Mouse (Mus musculus) adrenal gland, adult 8-10 months (tissue): ENCODE data around the gene Cdc42bpa. TPM values are rescaled to one million over a fixed set of nuclear protein-coding genes. Genes with fewer than 3 reads are reported as not detected.

Experiments
- DNase-seq: peaks from one replicate; pipeline ENCODE4 v3.0.0; 2022
- total RNA-seq, 4 experiments: library from RNA; stranded (reverse); gene quantifications; 2 replicates each; pipeline ENCODE4 v1.2.4; 2022

Gene Cdc42bpa
- total RNA-seq, 4 experiments from 2014 or later, result 48.2 to 78.1 (median 60.5) TPM

GRCm38 (mm10) chr1:180192866-180193265, 232.6 kb downstream of the Cdc42bpa start:
- no peak for DNase-seq

- DNase-seq, result no peak
These were observed 233.2 kb downstream of the Cdc42bpa start for GRCm38 (mm10) chr1:180193391-180193935.

DNA sequence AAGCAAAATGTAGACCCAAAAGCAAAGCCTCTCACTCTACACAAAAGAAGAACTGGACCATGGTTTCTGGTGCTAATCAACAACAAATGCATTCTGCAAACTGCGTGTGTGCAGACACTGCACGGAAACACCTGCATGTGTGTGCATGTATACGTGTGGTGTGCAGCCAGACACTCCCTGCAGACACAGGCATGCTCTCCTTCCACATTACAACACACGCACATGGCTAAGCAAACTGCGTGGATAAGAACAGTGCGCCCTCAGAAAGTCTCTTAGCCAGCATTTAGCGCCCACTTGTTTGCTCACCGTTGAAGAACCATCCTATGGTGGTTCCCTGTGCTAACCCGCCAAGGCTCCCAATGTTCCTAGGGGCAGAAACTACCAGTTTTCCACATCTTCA, 233.8 kb downstream of the Cdc42bpa start:
- DNase-seq, result no peak

- no peak for DNase-seq
These were observed 234.7 kb downstream of the Cdc42bpa start for GRCm38 (mm10) chr1:180194781-180195471.

- DNase-seq, result peak; percentile 98
These were observed 235.6 kb downstream of the Cdc42bpa start for GRCm38 (mm10) chr1:180195703-180196381.

DNA sequence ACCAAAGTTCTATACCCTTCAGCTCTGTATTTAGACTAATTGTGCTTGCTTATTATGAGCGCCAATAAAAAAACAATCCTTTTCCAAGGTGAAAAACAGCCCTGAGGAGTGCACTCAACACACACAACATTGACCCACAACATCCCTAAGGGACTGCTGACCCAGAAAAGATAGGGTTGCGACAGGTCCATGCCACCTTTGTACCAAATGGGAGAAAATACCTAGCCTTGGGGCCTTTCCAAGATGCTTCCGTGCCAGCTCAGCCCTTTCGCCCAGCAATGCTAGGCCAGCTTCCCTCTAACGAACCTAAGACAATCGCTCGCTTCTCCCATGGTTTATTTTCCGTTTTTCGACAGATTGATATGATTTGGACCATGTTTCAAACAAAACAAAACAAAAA, 236.2 kb downstream of the Cdc42bpa start:
- no peak for DNase-seq

- DNase-seq, result no peak
These were observed 237.7 kb downstream of the Cdc42bpa start for GRCm38 (mm10) chr1:180197956-180198355.

- DNase-seq, result no peak
These were observed 238.9 kb downstream of the Cdc42bpa start, which contains the start of gene Coq8a for GRCm38 (mm10) chr1:180198959-180199714. TSS of gene Coq8a (minus strand) at chr1:180199602.

GRCm38 (mm10) chr1:180199715-180200050, 239.4 kb downstream of the Cdc42bpa start:
- DNase-seq, result no peak

DNA sequence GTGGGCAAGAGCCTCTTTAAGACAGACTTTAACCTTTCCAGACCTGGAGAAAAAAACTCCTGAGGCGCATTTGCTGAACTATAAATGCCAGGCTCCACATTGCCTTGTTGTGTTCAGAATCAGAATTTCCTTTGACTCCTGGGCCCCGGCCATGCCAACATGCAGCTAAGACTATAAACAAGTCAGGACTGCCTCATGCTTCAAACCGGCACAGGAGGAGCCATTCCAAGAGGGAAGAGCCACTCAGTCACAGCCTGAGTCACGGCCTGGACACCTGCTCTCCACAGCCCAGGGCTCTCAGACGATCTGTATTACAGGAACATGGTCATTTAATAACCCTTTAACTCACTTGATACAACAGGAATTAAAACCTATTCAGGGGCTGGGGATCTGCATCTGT, 240.4 kb downstream of the Cdc42bpa start:
- DNase-seq, result no peak

DNA sequence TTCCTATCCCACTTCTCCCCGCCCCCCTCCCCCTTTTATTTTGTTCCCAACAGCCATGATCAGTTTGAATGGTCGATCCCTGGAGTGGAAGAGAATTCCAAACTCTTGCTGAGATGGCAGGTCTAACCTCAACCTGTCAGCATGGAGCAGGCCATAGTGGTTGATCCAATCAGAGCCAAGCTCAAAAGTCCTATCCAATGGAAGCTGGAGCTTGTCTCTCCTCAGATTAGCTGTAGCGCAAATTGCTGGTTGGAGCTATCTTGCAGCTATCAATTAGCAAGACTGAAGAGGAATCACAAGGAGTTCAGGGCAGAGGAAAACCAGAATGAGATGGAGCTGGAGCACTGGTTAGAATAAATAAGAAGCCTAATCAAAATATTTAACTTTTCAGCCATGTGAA, 248.1 kb downstream of the Cdc42bpa start:
- no peak for DNase-seq

GRCm38 (mm10) chr1:180210031-180210432, 249.8 kb downstream of the Cdc42bpa start:
- peak; percentile 83 for DNase-seq

DNA sequence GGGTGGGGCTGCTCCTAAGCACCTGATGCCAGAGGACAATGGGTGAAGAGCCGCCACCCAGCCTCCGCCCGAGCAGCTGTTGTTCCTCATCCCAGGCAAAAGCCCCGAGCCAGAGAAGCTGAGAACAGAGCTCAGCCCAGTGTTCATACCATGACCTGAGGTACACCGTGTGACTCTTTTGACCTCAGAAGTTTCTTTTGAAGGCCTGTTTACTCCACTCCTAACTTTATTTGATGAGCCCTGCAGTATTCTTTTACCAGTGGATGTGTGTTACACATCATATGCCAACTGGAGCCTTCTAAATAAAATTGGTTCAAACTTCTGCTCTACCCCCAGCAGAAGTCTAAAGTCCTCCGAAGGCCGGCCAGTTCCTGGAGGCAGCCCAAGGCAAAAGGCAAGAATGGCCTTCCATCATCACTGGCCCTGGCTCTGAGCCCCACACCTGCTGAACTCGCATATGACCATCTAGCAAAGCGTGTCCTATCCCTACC, 250.6 kb downstream of the Cdc42bpa start:
- no peak for DNase-seq

GRCm38 (mm10) chr1:180212911-180213310, 252.6 kb downstream of the Cdc42bpa start:
- no peak for DNase-seq

DNA sequence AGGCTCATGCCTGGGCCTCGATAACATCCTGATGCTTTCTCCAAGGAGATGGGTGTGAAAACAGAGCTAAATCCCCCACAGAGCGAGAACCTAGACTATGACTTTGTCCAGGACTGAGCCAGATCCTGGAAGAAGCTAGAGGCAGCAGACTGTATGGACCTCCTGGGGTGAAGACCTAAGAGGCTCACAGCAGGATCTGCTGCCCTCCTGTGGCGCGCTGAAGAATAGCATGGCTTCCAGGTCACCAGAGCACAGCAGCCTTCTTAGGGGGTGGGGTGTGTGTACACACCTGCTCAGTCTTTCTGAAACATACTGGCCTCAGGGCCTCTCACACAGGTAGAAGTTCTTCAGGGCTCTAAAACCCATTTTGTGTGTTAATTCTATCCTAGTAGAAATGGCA, 254.8 kb downstream of the Cdc42bpa start:
- DNase-seq, result peak; percentile 47

Other genes with a start within 250 kb of the Cdc42bpa start
- gene Kif28, start 215.2 kb upstream of the Cdc42bpa start, total RNA-seq, result under 1 TPM in 1 of 4 experiments, not detected in 3; 0.22 TPM
- gene Gm10518, start 157.1 kb upstream of the Cdc42bpa start, total RNA-seq, result not detected
- gene Ahctf1, start 156.8 kb upstream of the Cdc42bpa start, total RNA-seq, result 10 to 100 TPM; 34.5 to 49.3 (median 40.6) TPM
- 100 to 1,000 TPM in 3 of 4 experiments, 10 to 100 TPM in 1; 85.1 to 269 (median 187) TPM for gene Coq8a, start 239.1 kb downstream of the Cdc42bpa start, total RNA-seq